Mouse (Mus musculus): ENCODE data around the gene Donson. TPM values are rescaled to one million over a fixed set of nuclear protein-coding genes. Genes with fewer than 3 reads are reported as not detected.

Gene Donson
- polyA plus RNA-seq, 1 experiment from 2014 or later, result 20.8 TPM

- Histone ChIP-seq H3K4me3 (ENCODE audit: low read length) (no peak overlapping the region), H3K27ac (ENCODE audit: low read length) (no peak overlapping the region), H3K4me2 (ENCODE audit: low read depth, low read length) (no peak overlapping the region), H3K4me1 (replicated peaks; ENCODE audit: control insufficient read depth, insufficient read depth, low read length) (no peaks in the 10 kb centered on the region), H3K36me3 (ENCODE audit: control insufficient read depth, insufficient read depth, low read length) (peaks cover 15% of the 10 kb centered on the region), H3K9me3 (ENCODE audit: control insufficient read depth, low read length) (no peaks in the 10 kb centered on the region), H3K27me3 (ENCODE audit: control insufficient read depth, insufficient read depth, low read depth, low read length) (no peaks in the 10 kb centered on the region), H3K9ac (ENCODE audit: low read length) (no peak overlapping the region)
- 0 out of 2 replicates have a peak, but pooled peaks have one; percentile 53 for ATAC-seq (ENCODE audit: low read depth)
- WGBS, result 49% methylated on average over 8 of the region's 8 CpGs
Measured at GRCm38 (mm10) chr16:91695108-91695755, 6.7 kb upstream of the Donson start.

DNA sequence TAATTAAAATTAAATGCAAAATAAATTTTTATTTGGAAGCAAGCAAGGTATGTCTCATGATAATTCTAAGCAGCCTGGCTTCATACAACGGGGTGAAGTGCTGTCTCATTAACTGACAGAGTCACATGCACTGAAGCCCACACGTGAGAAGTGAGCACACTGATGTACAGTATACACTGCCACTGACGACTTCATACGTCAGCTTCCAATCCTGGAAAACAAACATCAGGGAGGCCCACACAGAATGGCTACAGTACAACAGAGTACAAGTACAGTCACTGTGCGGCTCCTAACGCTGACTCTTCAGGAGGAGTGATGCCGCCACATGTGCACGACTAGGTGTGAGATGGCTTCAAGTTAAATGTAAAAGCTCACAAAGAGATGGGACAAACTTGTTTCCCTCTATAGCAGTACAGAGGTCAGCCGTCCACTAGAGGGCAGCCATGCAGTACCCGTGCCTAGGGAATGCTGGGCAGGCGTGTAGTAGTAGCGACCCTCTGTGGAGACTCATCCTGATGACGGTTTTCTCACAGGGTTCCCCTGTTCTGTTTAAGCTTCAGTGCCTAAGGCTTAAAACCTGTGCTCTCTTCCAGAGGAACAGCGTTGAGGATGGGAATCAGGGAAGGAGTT is 6.0 kb upstream of the Donson start:
- Histone ChIP-seq H3K27ac (ENCODE audit: low read length) (no peak overlapping the region), H3K27me3 (ENCODE audit: control insufficient read depth, insufficient read depth, low read depth, low read length) (no peaks in the 10 kb centered on the region), H3K36me3 (ENCODE audit: control insufficient read depth, insufficient read depth, low read length) (peaks cover 15% of the 10 kb centered on the region), H3K9me3 (ENCODE audit: control insufficient read depth, low read length) (no peaks in the 10 kb centered on the region), H3K4me1 (replicated peaks; ENCODE audit: control insufficient read depth, insufficient read depth, low read length) (peaks cover 3% of the 10 kb centered on the region), H3K4me2 (ENCODE audit: low read depth, low read length) (no peak overlapping the region), H3K9ac (ENCODE audit: low read length) (no peak overlapping the region), H3K4me3 (ENCODE audit: low read length) (no peak overlapping the region)
- 22% methylated on average over 14 of the region's 14 CpGs for WGBS
- peak; percentile 94 for ATAC-seq (ENCODE audit: low read depth)

- ATAC-seq (ENCODE audit: low read depth), result no peak
- Histone ChIP-seq H3K27ac (ENCODE audit: low read length) (no peak overlapping the region), H3K4me3 (ENCODE audit: low read length) (no peak overlapping the region), H3K36me3 (ENCODE audit: control insufficient read depth, insufficient read depth, low read length) (peaks cover 8% of the 10 kb centered on the region; the same call in 1 of the 2 replicates), H3K27me3 (ENCODE audit: control insufficient read depth, insufficient read depth, low read depth, low read length) (no peaks in the 10 kb centered on the region), H3K9ac (ENCODE audit: low read length) (no peak overlapping the region), H3K9me3 (ENCODE audit: control insufficient read depth, low read length) (no peaks in the 10 kb centered on the region), H3K4me1 (replicated peaks; ENCODE audit: control insufficient read depth, insufficient read depth, low read length) (peaks cover 16% of the 10 kb centered on the region), H3K4me2 (ENCODE audit: low read depth, low read length) (0 out of 2 replicates have a peak overlapping the region, but pooled peaks have one; percentile 4)
- WGBS, result 35% methylated on average over 7 of the region's 7 CpGs
Measured at GRCm38 (mm10) chr16:91689791-91690190, 1.2 kb upstream of the Donson start.

- peaks cover 16% of the 10 kb centered on the region for H3K4me1 ChIP-seq (replicated peaks; ENCODE audit: control insufficient read depth, insufficient read depth, low read length)
- H3K9ac ChIP-seq (ENCODE audit: low read length), result peak overlapping the region; percentile 89
- peak overlapping the region; percentile 61 for H3K27ac ChIP-seq (ENCODE audit: low read length)
- peaks cover 8% of the 10 kb centered on the region; the same call in 1 of the 2 replicates for H3K36me3 ChIP-seq (ENCODE audit: control insufficient read depth, insufficient read depth, low read length)
- ATAC-seq (ENCODE audit: low read depth), result peak; percentile 48
- peak overlapping the region; percentile 93 for H3K4me2 ChIP-seq (ENCODE audit: low read depth, low read length)
- no peaks in the 10 kb centered on the region for H3K27me3 ChIP-seq (ENCODE audit: control insufficient read depth, insufficient read depth, low read depth, low read length)
- WGBS, result 1% methylated on average over 50 of the region's 51 CpGs
- H3K9me3 ChIP-seq (ENCODE audit: control insufficient read depth, low read length), result no peaks in the 10 kb centered on the region
- H3K4me3 ChIP-seq (ENCODE audit: low read length), result peak overlapping the region; percentile 91
Measured at GRCm38 (mm10) chr16:91688023-91688618, 449 bp downstream of the Donson start.

DNA sequence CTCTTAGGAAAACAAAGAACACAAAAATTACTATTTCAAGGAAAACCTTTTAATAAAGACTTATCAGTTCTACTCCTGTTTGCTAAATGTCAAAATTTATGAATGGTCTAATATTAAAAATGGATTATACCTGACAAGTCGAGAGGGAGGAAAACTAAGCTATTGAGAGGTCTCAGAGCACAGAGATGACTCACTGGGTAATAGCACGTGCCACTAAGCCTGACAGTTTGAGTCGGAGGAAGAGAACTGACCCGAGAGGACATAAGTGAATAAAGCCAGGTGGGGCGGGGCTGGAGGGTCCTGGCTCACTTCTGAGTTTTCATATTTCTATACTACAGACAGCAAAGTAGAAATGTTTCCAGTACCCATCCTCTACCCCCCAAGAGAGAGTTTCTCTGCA is 2.2 kb downstream of the Donson start:
- no peaks in the 10 kb centered on the region for H3K27me3 ChIP-seq (ENCODE audit: control insufficient read depth, insufficient read depth, low read depth, low read length)
- H3K27ac ChIP-seq (ENCODE audit: low read length), result no peak overlapping the region
- H3K9me3 ChIP-seq (ENCODE audit: control insufficient read depth, low read length), result no peaks in the 10 kb centered on the region
- no peak overlapping the region for H3K4me3 ChIP-seq (ENCODE audit: low read length)
- H3K4me1 ChIP-seq (replicated peaks; ENCODE audit: control insufficient read depth, insufficient read depth, low read length), result peaks cover 16% of the 10 kb centered on the region
- no peak for ATAC-seq (ENCODE audit: low read depth)
- H3K4me2 ChIP-seq (ENCODE audit: low read depth, low read length), result no peak overlapping the region
- 76% methylated on average over 5 of the region's 5 CpGs for WGBS
- H3K9ac ChIP-seq (ENCODE audit: low read length), result no peak overlapping the region
- peaks cover 15% of the 10 kb centered on the region; the same call in 1 of the 2 replicates for H3K36me3 ChIP-seq (ENCODE audit: control insufficient read depth, insufficient read depth, low read length)

DNA sequence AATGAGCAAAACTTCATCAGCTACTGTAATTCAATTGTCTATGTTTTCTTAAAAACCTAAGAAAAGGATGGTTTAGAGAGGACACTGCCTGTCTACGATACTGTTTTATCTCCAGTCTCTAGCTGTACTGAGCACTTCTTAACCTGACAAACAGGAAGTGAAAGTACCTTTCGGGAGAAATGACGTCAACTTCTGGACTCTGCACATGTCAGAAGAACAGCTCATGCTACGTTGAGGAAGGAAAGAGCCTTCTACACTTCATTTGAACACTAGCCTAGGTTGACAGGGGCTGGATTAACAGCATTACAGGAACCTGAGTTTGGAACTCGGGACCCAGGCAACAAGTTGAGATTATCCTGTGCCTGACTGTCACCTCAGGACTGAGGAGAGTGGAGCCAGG is 3.0 kb downstream of the Donson start:
- 76% methylated on average over 5 of the region's 5 CpGs for WGBS
- H3K27ac ChIP-seq (ENCODE audit: low read length), result no peak overlapping the region
- no peaks in the 10 kb centered on the region for H3K27me3 ChIP-seq (ENCODE audit: control insufficient read depth, insufficient read depth, low read depth, low read length)
- ATAC-seq (ENCODE audit: low read depth), result no peak
- peaks cover 19% of the 10 kb centered on the region; the same call in 1 of the 2 replicates for H3K36me3 ChIP-seq (ENCODE audit: control insufficient read depth, insufficient read depth, low read length)
- H3K9ac ChIP-seq (ENCODE audit: low read length), result no peak overlapping the region
- H3K4me1 ChIP-seq (replicated peaks; ENCODE audit: control insufficient read depth, insufficient read depth, low read length), result peaks cover 16% of the 10 kb centered on the region
- no peak overlapping the region for H3K4me2 ChIP-seq (ENCODE audit: low read depth, low read length)
- no peaks in the 10 kb centered on the region for H3K9me3 ChIP-seq (ENCODE audit: control insufficient read depth, low read length)
- H3K4me3 ChIP-seq (ENCODE audit: low read length), result no peak overlapping the region

DNA sequence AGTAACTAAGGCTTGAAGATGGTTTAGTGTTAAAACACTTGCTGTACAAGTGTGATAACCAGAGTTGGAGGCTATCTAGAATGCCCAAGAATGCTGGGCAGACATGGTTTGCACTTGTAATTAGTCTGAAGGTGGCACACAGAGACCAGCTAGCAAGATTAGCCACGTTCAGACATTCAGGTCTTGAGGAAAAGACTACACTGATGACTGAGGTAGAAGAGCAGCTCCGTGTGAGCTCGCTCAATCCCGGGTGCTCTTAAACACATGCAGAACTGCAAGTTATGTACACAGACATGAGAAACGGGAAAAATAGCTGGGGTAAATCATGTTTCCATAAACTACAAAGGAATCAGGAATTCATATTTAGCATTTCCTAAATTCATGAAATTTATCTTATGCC is 7.9 kb downstream of the Donson start:
- no peak for ATAC-seq (ENCODE audit: low read depth)
- WGBS, result 65% methylated on average over 5 of the region's 5 CpGs
- Histone ChIP-seq H3K27ac (ENCODE audit: low read length) (no peak overlapping the region), H3K4me2 (ENCODE audit: low read depth, low read length) (no peak overlapping the region), H3K27me3 (ENCODE audit: control insufficient read depth, insufficient read depth, low read depth, low read length) (no peaks in the 10 kb centered on the region), H3K4me3 (ENCODE audit: low read length) (no peak overlapping the region), H3K4me1 (replicated peaks; ENCODE audit: control insufficient read depth, insufficient read depth, low read length) (no peaks in the 10 kb centered on the region), H3K9ac (ENCODE audit: low read length) (no peak overlapping the region), H3K36me3 (ENCODE audit: control insufficient read depth, insufficient read depth, low read length) (peaks cover 47% of the 10 kb centered on the region), H3K9me3 (ENCODE audit: control insufficient read depth, low read length) (no peaks in the 10 kb centered on the region)

DNA sequence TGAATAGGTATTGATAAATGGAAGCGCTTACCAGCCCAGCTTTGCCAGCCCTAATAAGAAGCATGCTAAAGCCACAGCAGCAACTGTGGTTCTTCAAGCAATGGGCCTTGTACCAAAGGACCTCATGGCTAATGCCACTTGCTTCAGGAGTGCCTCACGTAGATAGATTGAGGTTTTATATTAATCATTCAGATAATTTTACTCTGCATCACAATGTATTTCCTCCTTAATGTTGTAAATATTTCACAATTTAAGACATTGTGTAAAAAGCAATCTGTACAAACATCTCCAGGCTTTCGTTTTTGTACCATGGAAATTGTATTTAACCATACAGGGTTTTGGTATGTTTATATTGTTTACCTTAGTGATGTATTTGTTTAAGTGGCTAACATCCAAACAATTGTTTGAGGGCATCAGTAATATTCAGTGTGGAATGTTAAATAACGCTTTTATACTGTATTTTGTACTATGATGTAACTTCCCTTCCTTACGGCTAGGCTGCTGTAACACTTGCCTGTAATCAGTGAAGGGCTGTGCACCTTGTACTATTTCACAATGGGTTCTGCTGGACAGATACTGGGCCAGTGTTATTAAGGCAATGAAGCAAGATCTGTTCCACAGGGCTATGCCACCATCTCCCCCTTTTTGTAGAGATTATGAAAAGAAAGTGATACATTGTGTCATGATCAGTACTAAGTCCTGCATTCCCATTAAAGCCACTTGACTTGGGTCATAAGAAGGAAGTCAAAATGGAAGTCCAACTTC is 10.2 kb downstream of the Donson start:
- H3K4me3 ChIP-seq (ENCODE audit: low read length), result no peak overlapping the region
- H3K36me3 ChIP-seq (ENCODE audit: control insufficient read depth, insufficient read depth, low read length), result peaks cover 51% of the 10 kb centered on the region
- H3K4me2 ChIP-seq (ENCODE audit: low read depth, low read length), result no peak overlapping the region
- no peak for ATAC-seq (ENCODE audit: low read depth)
- no peak overlapping the region for H3K9ac ChIP-seq (ENCODE audit: low read length)
- no peaks in the 10 kb centered on the region for H3K4me1 ChIP-seq (replicated peaks; ENCODE audit: control insufficient read depth, insufficient read depth, low read length)
- H3K27me3 ChIP-seq (ENCODE audit: control insufficient read depth, insufficient read depth, low read depth, low read length), result no peaks in the 10 kb centered on the region
- H3K9me3 ChIP-seq (ENCODE audit: control insufficient read depth, low read length), result no peaks in the 10 kb centered on the region
- WGBS, result 83% methylated on average over 5 of the region's 5 CpGs
- H3K27ac ChIP-seq (ENCODE audit: low read length), result no peak overlapping the region

GRCm38 (mm10) chr16:91674500-91674899 is 14.1 kb downstream of the Donson start:
- Histone ChIP-seq H3K36me3 (ENCODE audit: control insufficient read depth, insufficient read depth, low read length) (peaks cover 57% of the 10 kb centered on the region), H3K27me3 (ENCODE audit: control insufficient read depth, insufficient read depth, low read depth, low read length) (no peaks in the 10 kb centered on the region), H3K9me3 (ENCODE audit: control insufficient read depth, low read length) (no peaks in the 10 kb centered on the region), H3K4me3 (ENCODE audit: low read length) (no peak overlapping the region), H3K27ac (ENCODE audit: low read length) (no peak overlapping the region), H3K4me2 (ENCODE audit: low read depth, low read length) (no peak overlapping the region), H3K9ac (ENCODE audit: low read length) (no peak overlapping the region), H3K4me1 (replicated peaks; ENCODE audit: control insufficient read depth, insufficient read depth, low read length) (no peaks in the 10 kb centered on the region)
- WGBS, result 67% methylated on average over 4 of the region's 4 CpGs
- ATAC-seq (ENCODE audit: low read depth), result no peak
